Mouse (Mus musculus): Measurements from ENCODE around the gene Olfm1.

Gene Olfm1

DNA sequence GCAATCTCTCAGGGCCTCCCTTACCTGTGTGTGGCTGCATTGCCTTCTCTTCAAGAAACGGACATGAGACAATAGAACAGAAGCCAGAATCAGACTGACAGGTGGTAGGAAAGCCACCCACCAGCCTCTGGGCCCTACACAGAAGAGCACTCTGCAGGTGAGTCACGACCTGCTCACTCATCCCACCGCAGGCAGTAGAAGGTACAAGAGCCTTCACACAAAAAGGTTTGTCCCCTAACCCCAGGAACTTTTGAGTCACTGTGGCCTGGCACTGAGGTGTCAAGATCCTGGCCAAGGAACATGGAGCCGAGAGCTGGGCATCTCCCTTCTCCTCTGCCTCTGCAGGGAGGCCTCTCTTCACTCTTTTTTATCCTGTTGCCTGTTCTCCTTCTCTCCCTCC is 42.3 kb downstream of the Olfm1 start:
- no peak for DNase-seq (ENCODE audit: low read depth, low spot score)

- no peak for DNase-seq (ENCODE audit: low read depth, low spot score)
These were observed 43.7 kb downstream of the Olfm1 start for GRCm38 (mm10) chr2:28236447-28236846.

GRCm38 (mm10) chr2:28239616-28240015 is 46.8 kb downstream of the Olfm1 start:
- no peak for DNase-seq (ENCODE audit: low read depth, low spot score)

- DNase-seq (ENCODE audit: low read depth, low spot score), result no peak
These were observed 48.1 kb downstream of the Olfm1 start for GRCm38 (mm10) chr2:28240920-28241319.

DNA sequence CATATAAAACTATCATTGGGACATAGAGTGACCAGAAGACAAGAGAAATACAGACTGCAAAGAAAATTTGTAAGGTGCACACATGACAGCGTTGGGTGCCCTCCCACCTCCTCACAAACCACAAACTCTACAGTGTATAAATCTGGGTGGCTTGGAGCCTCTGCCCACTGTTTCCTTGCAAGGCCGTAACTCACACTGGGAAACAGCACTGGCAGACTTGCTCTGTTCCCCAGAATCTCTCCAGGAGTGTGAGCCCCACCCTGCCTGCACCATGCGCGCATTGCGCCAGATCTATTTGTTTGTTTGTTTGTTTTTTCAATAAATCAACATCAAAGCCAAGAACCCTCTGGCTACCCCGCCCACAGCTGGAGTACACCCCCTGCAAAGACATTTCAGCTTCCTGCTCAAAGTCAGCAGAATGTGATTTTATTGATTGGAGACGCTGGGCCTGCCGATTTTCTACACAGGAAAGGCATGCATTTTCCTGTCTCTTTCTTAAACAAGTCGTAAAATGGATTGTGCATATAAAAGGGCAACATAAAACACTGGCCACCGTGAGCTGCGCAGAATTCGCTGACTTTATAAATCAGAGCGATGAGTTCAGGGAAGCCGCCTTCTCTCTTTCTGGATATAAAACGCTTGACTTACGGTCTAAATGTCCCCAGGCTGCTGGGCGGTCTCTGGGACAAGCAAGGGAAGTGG is 48.9 kb downstream of the Olfm1 start:
- peak; percentile 13 for DNase-seq (ENCODE audit: low read depth, low spot score)

- no peak for DNase-seq (ENCODE audit: low read depth, low spot score)
These were observed 49.4 kb downstream of the Olfm1 start for GRCm38 (mm10) chr2:28242222-28242543.

DNA sequence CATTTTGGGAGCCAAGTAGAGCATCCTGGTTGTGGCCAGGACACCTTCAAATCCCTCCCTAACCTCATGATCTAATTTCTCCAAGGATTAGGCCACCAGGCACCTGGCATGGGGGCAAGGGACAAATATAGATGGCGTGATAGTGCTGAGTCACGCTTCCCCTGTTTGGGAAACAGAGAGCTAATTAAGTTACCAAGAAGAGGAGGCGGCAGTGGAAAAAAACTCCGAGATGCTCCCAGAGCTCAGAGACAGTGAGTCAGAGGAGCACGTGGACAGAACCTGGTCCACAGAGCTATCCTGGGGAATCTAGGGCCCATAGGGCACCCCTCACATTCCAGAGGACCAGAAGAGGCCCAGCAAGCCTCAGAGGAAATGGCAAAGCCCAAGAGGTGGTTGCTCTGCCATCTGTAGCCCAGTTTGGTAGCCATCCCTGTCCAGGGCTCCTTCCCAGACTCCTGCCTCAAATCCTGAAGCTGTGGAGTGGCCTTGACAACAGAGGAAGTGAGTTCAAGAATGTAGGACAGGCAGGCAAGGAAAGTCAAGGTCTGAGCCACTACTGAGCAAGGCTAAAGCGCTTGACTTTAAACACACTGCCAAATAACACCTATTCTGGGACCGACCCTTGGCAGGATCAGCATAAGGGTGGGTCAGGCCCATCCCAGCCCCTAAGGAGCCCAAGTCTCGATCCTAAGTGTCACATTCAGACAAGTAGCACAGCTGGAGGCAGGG is 52.0 kb downstream of the Olfm1 start:
- no peak for DNase-seq (ENCODE audit: low read depth, low spot score)

DNA sequence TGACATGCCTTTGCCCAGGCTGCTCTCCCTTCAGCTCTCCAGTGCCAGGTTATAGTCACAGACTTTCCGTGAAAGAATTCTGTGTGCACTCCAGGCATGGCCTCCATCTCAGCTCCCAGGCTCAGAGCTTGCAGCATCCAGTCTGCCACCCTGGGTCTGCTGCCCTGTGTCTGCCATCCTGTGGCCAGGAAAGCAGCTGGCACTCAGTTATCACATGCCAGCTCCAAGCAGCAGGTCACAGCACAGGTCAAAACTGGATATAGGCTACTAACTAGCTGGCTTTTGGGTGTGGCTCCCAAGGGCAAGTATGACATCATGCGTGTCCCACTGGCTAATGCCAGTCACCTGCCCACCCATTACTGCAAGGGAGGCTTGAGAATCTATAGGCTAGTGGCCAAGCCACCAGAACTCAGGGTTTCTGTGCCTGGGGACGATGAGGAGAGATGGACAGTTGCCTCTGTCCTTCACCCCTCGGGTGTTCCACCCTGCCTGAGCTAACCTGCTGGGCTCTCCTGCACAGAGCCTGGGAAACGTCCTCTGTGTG is 53.4 kb downstream of the Olfm1 start:
- no peak for DNase-seq (ENCODE audit: low read depth, low spot score)

- DNase-seq (ENCODE audit: low read depth, low spot score), result no peak
These were observed 54.3 kb downstream of the Olfm1 start for GRCm38 (mm10) chr2:28247098-28247497.

DNA sequence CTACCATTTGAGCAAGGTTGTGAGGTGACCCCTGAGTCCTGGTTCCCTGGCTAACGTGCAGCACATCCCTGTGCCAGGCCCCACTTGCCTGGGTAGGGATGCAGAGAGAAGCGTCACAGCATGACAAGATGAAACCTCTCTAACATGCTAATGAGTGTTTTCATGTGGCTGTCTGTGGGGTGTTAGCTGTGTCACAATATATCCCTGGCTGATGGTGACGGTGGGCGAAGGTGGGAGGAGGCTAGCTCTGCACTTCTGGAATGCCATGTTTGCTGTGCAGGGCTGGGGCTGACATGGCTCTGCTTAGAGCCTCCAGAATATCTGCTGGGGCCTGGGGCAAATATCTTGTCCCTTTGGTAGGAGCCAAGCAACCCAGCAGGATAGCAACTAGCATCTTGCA is 59.8 kb downstream of the Olfm1 start:
- DNase-seq (ENCODE audit: low read depth, low spot score), result no peak

GRCm38 (mm10) chr2:28256029-28256428 is 63.2 kb downstream of the Olfm1 start:
- no peak for DNase-seq (ENCODE audit: low read depth, low spot score)

DNA sequence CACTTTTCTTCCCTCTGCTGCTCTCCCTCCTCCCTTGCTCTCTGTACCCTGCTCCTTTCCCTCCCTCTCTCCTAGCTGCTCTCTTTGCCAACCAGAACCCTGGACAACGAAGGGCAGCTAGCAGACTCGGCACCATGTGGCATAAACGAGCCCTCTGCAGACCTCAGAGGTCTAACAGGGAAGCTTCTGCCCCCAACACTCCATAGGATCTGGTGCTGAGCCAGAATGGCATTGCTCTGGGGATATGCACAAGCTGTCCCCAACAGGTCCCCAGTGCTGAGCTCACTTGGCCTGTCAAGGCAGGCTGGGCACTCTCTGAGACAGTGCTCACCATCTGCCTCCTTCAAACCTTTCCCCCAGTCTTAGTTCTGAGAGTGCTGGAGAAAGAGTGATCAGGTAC is 68.6 kb downstream of the Olfm1 start:
- no peak for DNase-seq (ENCODE audit: low read depth, low spot score)

DNA sequence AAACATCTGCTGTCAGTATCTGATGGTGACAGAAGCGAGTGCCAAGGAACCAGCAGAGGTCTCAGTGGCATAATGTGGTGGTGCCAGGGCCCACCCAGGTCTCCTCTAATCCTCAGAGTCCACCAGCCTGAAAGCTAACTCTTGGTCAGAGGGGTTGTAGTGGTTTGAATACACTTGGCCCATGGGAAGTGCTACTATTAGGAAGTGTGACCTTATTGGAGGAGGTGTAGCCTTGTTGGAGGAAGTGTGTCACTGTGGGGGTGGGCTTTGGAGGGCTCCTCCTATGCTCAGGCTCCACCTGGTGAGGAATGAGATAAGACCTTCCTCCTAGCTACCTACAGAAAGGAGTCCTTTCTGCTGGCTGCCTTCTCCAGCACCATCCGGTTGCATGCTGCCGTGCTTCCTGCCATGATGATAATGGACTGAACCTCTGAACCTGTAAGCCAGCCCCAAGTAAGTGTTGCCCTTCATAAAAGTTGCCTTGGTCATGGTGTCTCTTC is 75.0 kb downstream of the Olfm1 start:
- no peak for DNase-seq (ENCODE audit: low read depth, low spot score)

- no peak for DNase-seq (ENCODE audit: low read depth, low spot score)
These were observed 77.8 kb downstream of the Olfm1 start for GRCm38 (mm10) chr2:28270561-28270960.

- no peak for DNase-seq (ENCODE audit: low read depth, low spot score)
These were observed 79.6 kb downstream of the Olfm1 start for GRCm38 (mm10) chr2:28272218-28272965.

GRCm38 (mm10) chr2:28274006-28274405 is 81.2 kb downstream of the Olfm1 start:
- DNase-seq (ENCODE audit: low read depth, low spot score), result no peak

DNA sequence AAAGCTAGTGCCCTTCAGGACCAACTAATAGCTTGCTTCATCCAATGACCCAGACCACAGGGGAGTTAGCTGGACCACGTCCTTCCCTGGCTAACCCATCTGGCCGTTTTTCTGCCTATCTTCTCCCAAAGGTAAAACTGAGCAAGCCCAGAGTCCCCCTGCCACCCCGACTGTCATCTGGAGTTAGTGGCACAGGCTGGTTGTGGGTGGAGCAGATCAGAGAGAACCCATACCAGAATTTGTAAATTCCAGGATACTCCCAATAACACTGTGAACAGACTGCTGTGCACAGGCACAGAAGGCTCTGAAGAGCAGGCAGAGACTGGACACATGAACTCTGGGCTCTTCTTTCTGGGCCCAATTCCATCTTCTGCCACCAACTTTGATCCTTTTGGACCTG is 82.6 kb downstream of the Olfm1 start:
- DNase-seq (ENCODE audit: low read depth, low spot score), result no peak

DNA sequence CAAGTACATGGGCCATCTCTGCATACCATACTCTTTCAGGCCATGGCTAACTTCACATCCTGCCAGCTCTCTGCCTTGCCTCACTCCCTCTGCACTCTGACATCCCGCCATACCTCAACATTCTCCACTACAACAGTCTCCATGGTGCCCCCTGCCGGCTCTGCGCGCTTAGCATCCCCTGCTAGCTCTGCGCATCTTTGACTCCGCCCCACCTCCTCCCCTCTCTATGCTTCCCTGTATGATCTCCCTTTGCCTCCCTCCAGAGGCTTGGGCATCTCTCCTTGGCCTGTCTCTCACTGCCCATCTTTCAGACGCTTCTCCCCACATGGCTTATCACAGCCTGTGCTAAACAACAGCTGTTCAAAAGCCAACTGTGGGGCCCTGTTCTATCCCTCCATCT is 85.4 kb downstream of the Olfm1 start:
- peak; percentile 49 for DNase-seq (ENCODE audit: low read depth, low spot score)

DNA sequence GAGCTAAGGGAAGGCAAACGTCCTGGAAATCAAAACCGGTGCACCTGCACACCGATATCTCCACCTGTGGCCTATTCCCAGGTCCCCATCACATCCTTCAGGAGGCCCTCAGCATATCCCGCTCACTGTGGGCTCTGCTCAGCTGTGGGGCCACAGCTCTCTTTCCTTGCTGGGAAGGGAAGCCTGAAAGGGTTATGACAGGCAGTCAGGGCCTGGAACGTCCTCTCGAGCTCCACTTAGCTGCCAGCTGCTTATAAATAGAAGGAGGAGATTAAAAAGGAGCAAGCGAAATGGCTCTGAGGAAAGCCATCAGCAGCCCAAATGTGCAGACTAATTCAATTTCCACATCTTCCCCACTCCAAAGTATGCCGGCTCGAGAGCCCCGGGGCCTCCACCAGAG is 86.1 kb downstream of the Olfm1 start:
- DNase-seq (ENCODE audit: low read depth, low spot score), result no peak
